ENCODE assay signal across 13 mouse cellular contexts in genomic region chr7:130379886-130380285, GRCm38 (mm10).
"Had no signal": no experiment of that assay in that cellular context is flagged by ENCODE, and none has a peak within 500 bp of the region (broad histone marks: within the 10 kb centered on the region; RNA-seq: fewer than 3 reads in every experiment).

No protein-coding gene starts in this region.

- H3K9me3 ChIP-seq: liver, embryonic 13.5 days had no signal

- H3K4me3 ChIP-seq: left cerebral cortex, adult 2 months; liver, embryonic 13.5 days had no signal

- H3K27ac ChIP-seq: left cerebral cortex, adult 2 months; liver, embryonic 13.5 days; stomach, postnatal 0 days had no signal

- H3K4me2 ChIP-seq: liver, embryonic 13.5 days; midbrain, embryonic 11.5 days had no signal

- DNase-seq: kidney, postnatal 25 days; layer of hippocampus, postnatal 36 days; liver, embryonic 13.5 days; lung, adult 2 months; lung, postnatal 14 days; lung, postnatal 4 days; right cerebral cortex, postnatal 4 days; thymus, adult 2 months; thymus, postnatal 14 days; thymus, postnatal 4 days had no signal

- H3K4me1 ChIP-seq: liver, embryonic 13.5 days had no signal

- H3K9ac ChIP-seq: liver, embryonic 13.5 days had no signal

- H3K27me3 ChIP-seq: liver, embryonic 13.5 days had no signal
